Comparison of ENCODE assay signal across 9 mouse cellular contexts in the genomic region with DNA sequence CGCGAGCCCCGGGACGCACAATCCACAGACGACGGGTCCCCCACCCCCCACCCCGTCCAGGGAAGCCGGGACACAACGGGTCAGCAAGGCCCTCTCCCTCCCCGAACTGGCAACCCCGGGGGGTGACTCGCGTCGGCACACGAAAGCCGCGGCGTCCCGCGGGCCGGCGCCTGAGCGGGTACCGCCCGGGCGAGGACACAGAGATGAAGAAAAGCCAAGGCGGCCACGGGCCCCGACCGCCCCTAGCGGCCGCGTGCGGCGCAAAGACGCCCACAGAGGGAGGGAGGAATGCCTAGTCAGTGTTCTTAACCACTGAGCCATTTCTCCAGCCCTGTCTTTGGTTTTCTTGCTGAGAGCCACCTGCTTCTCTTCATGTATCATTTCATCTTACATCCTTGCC. TPM values are rescaled to one million over a fixed set of nuclear protein-coding genes. Genes with fewer than 3 reads are reported as not detected.
DNase-seq lines count a peak whose midpoint lies in the region; ATAC-seq and TF ChIP-seq lines count a peak whose summit lies in the region.
"Had no signal": no experiment of that assay in that cellular context is flagged by ENCODE, and none has a peak within 500 bp of the region (broad histone marks: within the 10 kb centered on the region; RNA-seq: fewer than 3 reads in every experiment).

No protein-coding gene starts in this region.

- no peak for TF ChIP-seq POLR2A in small intestine, adult 2 months (IDR thresholded peaks at IDR 0.05; ENCODE audit: low read depth, low read length)

- H3K27ac ChIP-seq in liver, embryonic 12.5 days = no peak overlapping the region
- no peak overlapping the region for H3K27ac ChIP-seq in hindbrain, postnatal 0 days
- no peak overlapping the region for H3K27ac ChIP-seq in small intestine, adult 2 months (ENCODE audit: insufficient read depth, low read depth, low read length)
- H3K27ac ChIP-seq: limb, embryonic 13.5 days had no signal

- no peak overlapping the region for H3K9ac ChIP-seq in liver, embryonic 12.5 days
- no peak overlapping the region for H3K9ac ChIP-seq in hindbrain, postnatal 0 days (replicated peaks; ENCODE audit: low read length)
- H3K9ac ChIP-seq: limb, embryonic 13.5 days had no signal

- TF ChIP-seq CTCF in hindbrain, postnatal 0 days (IDR thresholded peaks at IDR 0.05; ENCODE audit: low read depth) = peak; percentile 75
- TF ChIP-seq CTCF in small intestine, adult 2 months (IDR thresholded peaks at IDR 0.05; ENCODE audit: extremely low read depth, insufficient read length, insufficient replicate concordance, low read depth, low read length) = peak; percentile 85

- H3K4me2 ChIP-seq in liver, embryonic 12.5 days = no peak overlapping the region
- H3K4me2 ChIP-seq in hindbrain, postnatal 0 days (ENCODE audit: low read depth, low read length) = no peak overlapping the region
- H3K4me2 ChIP-seq: limb, embryonic 13.5 days had no signal

- no peaks in the 10 kb centered on the region for H3K4me1 ChIP-seq in liver, embryonic 12.5 days
- H3K4me1 ChIP-seq in hindbrain, postnatal 0 days (ENCODE audit: insufficient read depth, low read length) = no peaks in the 10 kb centered on the region
- H3K4me1 ChIP-seq in small intestine, adult 2 months (ENCODE audit: control insufficient read depth, insufficient read depth, insufficient read length, low read length) = no peaks in the 10 kb centered on the region
- H3K4me1 ChIP-seq: limb, embryonic 13.5 days had no signal

- 4% methylated on average over 36 of the region's 36 CpGs for WGBS in liver, embryonic 12.5 days (ENCODE audit: insufficient replicate concordance)
- 13% methylated on average over 36 of the region's 36 CpGs for WGBS in hindbrain, postnatal 0 days
- 8% methylated on average over 36 of the region's 36 CpGs for WGBS in small intestine, adult 2 months

- ATAC-seq in liver, embryonic 12.5 days = no peak
- no peak for ATAC-seq in hindbrain, postnatal 0 days
- ATAC-seq in erythroid progenitor cell, adult 5-6 weeks (replicated peaks; ENCODE audit: low FRiP score, poor library complexity, severe bottlenecking) = no peak

- peaks cover 6% of the 10 kb centered on the region for H3K27me3 ChIP-seq in liver, embryonic 12.5 days (replicated peaks)
- H3K27me3 ChIP-seq in hindbrain, postnatal 0 days (ENCODE audit: insufficient read depth, low read length) = peaks cover 22% of the 10 kb centered on the region
- peaks cover 4% of the 10 kb centered on the region; the same call in 1 of the 2 replicates for H3K27me3 ChIP-seq in small intestine, adult 2 months (ENCODE audit: control insufficient read depth, insufficient read depth, low read length)

- H3K36me3 ChIP-seq in liver, embryonic 12.5 days = no peaks in the 10 kb centered on the region
- H3K36me3 ChIP-seq in hindbrain, postnatal 0 days (ENCODE audit: insufficient read depth, low read length) = no peaks in the 10 kb centered on the region
- no peaks in the 10 kb centered on the region for H3K36me3 ChIP-seq in small intestine, adult 2 months (ENCODE audit: control insufficient read depth, insufficient read depth, low read length)
- H3K36me3 ChIP-seq: limb, embryonic 13.5 days had no signal

- peak; percentile 90 for DNase-seq in liver
- peak; percentile 99 for DNase-seq in adipocyte (ENCODE audit: low spot score)
- DNase-seq in embryo, embryonic 11 days = peak; percentile 95
- DNase-seq in hindbrain, postnatal 0 days (ENCODE audit: low spot score) = peak; percentile 96
- peak; percentile 67 to 71 for DNase-seq in lung, adult 18-20 months

- H3K9me3 ChIP-seq in liver, embryonic 12.5 days (replicated peaks) = no peaks in the 10 kb centered on the region
- no peaks in the 10 kb centered on the region for H3K9me3 ChIP-seq in hindbrain, postnatal 0 days (ENCODE audit: low read length)
- H3K9me3 ChIP-seq: limb, embryonic 13.5 days had no signal

- H3K4me3 ChIP-seq in liver, embryonic 12.5 days = no peak overlapping the region
- H3K4me3 ChIP-seq in hindbrain, postnatal 0 days (ENCODE audit: low read length) = no peak overlapping the region
- H3K4me3 ChIP-seq in small intestine, adult 2 months (ENCODE audit: low read depth, low read length) = no peak overlapping the region
- H3K4me3 ChIP-seq: limb, embryonic 13.5 days had no signal

RNA-seq across cellular contexts. Expression of gene Rpp21, which starts 26.6 kb away (rescaled TPM):
- 80.6 and 89.7 TPM in 2 replicates for polyA plus RNA-seq in liver, embryonic 12.5 days (2016; fragmentation: Nextera tagmentation; extraction: Ambion mirVana)
- total RNA-seq in hindbrain, postnatal 0 days (2014; rRNA removed) = 29.8 and 54.6 TPM in 2 replicates
- 154 and 160 TPM in 2 replicates for polyA plus RNA-seq in hindbrain, postnatal 0 days (2015; fragmentation: Nextera tagmentation; extraction: Ambion mirVana)
- 70.7 and 129 TPM in 2 replicates for polyA plus RNA-seq in small intestine, adult 2 months (2012; rRNA removed)
- total RNA-seq in erythroid progenitor cell, adult 5-6 weeks (2015; ENCODE audit: low replicate concordance) = 63.7 and 66.0 TPM in 2 replicates
- 11.8 TPM in 2 replicates for total RNA-seq in erythroid progenitor cell, adult 5-6 weeks (2017; ENCODE audit: low replicate concordance)

RNA-seq across cellular contexts. Expression of gene Trim39, which starts 40.7 kb away (rescaled TPM):
- polyA plus RNA-seq in liver, embryonic 12.5 days (2016; fragmentation: Nextera tagmentation; extraction: Ambion mirVana) = 10.1 and 11.0 TPM in 2 replicates
- total RNA-seq in hindbrain, postnatal 0 days (2014; rRNA removed) = 18.5 and 22.9 TPM in 2 replicates
- polyA plus RNA-seq in hindbrain, postnatal 0 days (2015; fragmentation: Nextera tagmentation; extraction: Ambion mirVana) = 13.0 and 13.3 TPM in 2 replicates
- 5.9 and 7.8 TPM in 2 replicates for polyA plus RNA-seq in small intestine, adult 2 months (2012; rRNA removed)
- total RNA-seq in erythroid progenitor cell, adult 5-6 weeks (2015; ENCODE audit: low replicate concordance) = 25.6 and 29.9 TPM in 2 replicates
- 37.4 and 40.9 TPM in 2 replicates for total RNA-seq in erythroid progenitor cell, adult 5-6 weeks (2017; ENCODE audit: low replicate concordance)

RNA-seq across cellular contexts. Expression of gene H2-T3, which starts 41.2 kb away (rescaled TPM):
- not detected in 2 replicates for polyA plus RNA-seq in liver, embryonic 12.5 days (2016; fragmentation: Nextera tagmentation; extraction: Ambion mirVana)
- total RNA-seq in hindbrain, postnatal 0 days (2014; rRNA removed) = not detected in 2 replicates
- not detected in 2 replicates for polyA plus RNA-seq in hindbrain, postnatal 0 days (2015; fragmentation: Nextera tagmentation; extraction: Ambion mirVana)
- 68.4 and 126 TPM in 2 replicates for polyA plus RNA-seq in small intestine, adult 2 months (2012; rRNA removed)
- not detected in 2 replicates for total RNA-seq in erythroid progenitor cell, adult 5-6 weeks (2015; ENCODE audit: low replicate concordance)
- total RNA-seq in erythroid progenitor cell, adult 5-6 weeks (2017; ENCODE audit: low replicate concordance) = not detected in 2 replicates
- polyA plus RNA-seq: limb, embryonic 13.5 days had no signal

RNA-seq across cellular contexts. Expression of gene H2-M10.2, which starts 55.0 kb away (rescaled TPM):
- polyA plus RNA-seq in liver, embryonic 12.5 days (2016; fragmentation: Nextera tagmentation; extraction: Ambion mirVana) = not detected in 2 replicates
- total RNA-seq in hindbrain, postnatal 0 days (2014; rRNA removed) = not detected in 2 replicates
- not detected in 2 replicates for polyA plus RNA-seq in hindbrain, postnatal 0 days (2015; fragmentation: Nextera tagmentation; extraction: Ambion mirVana)
- polyA plus RNA-seq in small intestine, adult 2 months (2012; rRNA removed) = not detected in 2 replicates
- total RNA-seq in erythroid progenitor cell, adult 5-6 weeks (2015; ENCODE audit: low replicate concordance) = not detected in 2 replicates
- not detected in 2 replicates for total RNA-seq in erythroid progenitor cell, adult 5-6 weeks (2017; ENCODE audit: low replicate concordance)

Comparison
In these comparisons a context has a peak if more than half of its experiments do, and no peak if none do; other contexts are left out.
1. RNA of gene H2-T3, which starts 41.2 kb away (polyA plus RNA-seq): 68.4 to 126 TPM in small intestine, adult 2 months; not detected in liver, embryonic 12.5 days and not detected in hindbrain, postnatal 0 days; every median in the first group is over 10 times any median in the second.
2. Peak in every context shown above with its lines, with median percentiles within 50 percentile points of each other: DNase-seq.